Comparison of ENCODE assay signal across 26 mouse cellular contexts in the genomic region with DNA sequence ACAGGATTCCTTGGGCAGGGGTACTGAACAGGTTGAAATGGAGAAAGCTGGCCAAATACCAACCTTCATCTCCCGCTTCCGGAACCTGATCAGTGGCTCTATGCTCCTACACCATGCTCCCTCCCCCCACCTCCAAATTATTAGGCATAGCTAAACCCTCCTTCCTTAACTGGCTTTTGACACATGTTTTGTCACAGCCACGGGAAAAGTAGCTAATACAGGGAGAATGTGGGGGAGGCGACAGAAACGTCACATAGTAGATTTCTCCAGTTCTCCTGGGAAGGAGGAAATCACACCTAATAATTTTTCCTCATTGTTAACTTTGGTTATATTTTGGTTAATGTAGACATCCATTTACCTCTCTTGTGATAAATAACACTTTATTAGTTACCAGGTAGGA.
"Had no signal": no experiment of that assay in that cellular context is flagged by ENCODE, and none has a peak within 500 bp of the region (broad histone marks: within the 10 kb centered on the region; RNA-seq: fewer than 3 reads in every experiment).

No protein-coding gene starts in this region.

- H3K9ac ChIP-seq: heart, embryonic 13.5 days; heart, embryonic 15.5 days; hindbrain, embryonic 13.5 days; hindbrain, embryonic 15.5 days; intestine, embryonic 15.5 days; limb, embryonic 13.5 days; liver, embryonic 13.5 days had no signal

- H3K27me3 ChIP-seq: heart, embryonic 13.5 days; heart, embryonic 15.5 days; hindbrain, embryonic 13.5 days; hindbrain, embryonic 15.5 days; intestine, embryonic 15.5 days; limb, embryonic 13.5 days; liver, embryonic 13.5 days had no signal

- H3K9me3 ChIP-seq: heart, embryonic 13.5 days; heart, embryonic 15.5 days; hindbrain, embryonic 13.5 days; hindbrain, embryonic 15.5 days; intestine, embryonic 15.5 days; limb, embryonic 13.5 days; liver, embryonic 13.5 days had no signal

- H3K4me3 ChIP-seq: heart, adult 2 months; heart, embryonic 13.5 days; heart, embryonic 15.5 days; hindbrain, embryonic 13.5 days; hindbrain, embryonic 15.5 days; intestine, embryonic 15.5 days; layer of hippocampus, adult 2 months; left cerebral cortex, adult 2 months; limb, embryonic 13.5 days; liver, embryonic 13.5 days had no signal

- H3K27ac ChIP-seq: heart, adult 2 months; heart, embryonic 15.5 days; hindbrain, embryonic 13.5 days; hindbrain, embryonic 15.5 days; hindbrain, postnatal 0 days; intestine, embryonic 15.5 days; layer of hippocampus, adult 2 months; left cerebral cortex, adult 2 months; limb, embryonic 13.5 days; liver, embryonic 13.5 days had no signal

- DNase-seq: gastrocnemius, postnatal 14 days; gastrocnemius, postnatal 36 days; heart, adult 11 months; heart, adult 2 months; heart, postnatal 14 days; heart, postnatal 36 days; kidney, adult 11 months; kidney, adult 2 months; kidney, adult 9 months; kidney, postnatal 10 days; kidney, postnatal 25 days; kidney, postnatal 4 days; left cerebral cortex, postnatal 4 days; liver; liver, embryonic 13.5 days had no signal

- H3K4me1 ChIP-seq: hindbrain, embryonic 13.5 days; hindbrain, embryonic 15.5 days had no signal

- H3K36me3 ChIP-seq: heart, embryonic 13.5 days; heart, embryonic 15.5 days; hindbrain, embryonic 13.5 days; hindbrain, embryonic 15.5 days; intestine, embryonic 15.5 days; limb, embryonic 13.5 days; liver, embryonic 13.5 days had no signal

- H3K4me2 ChIP-seq: heart, embryonic 11.5 days; heart, embryonic 13.5 days; heart, embryonic 15.5 days; hindbrain, embryonic 13.5 days; hindbrain, embryonic 15.5 days; intestine, embryonic 15.5 days; limb, embryonic 13.5 days; liver, embryonic 11.5 days; liver, embryonic 13.5 days had no signal

- ATAC-seq: hindbrain, postnatal 0 days had no signal
